Mouse (Mus musculus) heart, adult 2 months (tissue): Measurements from ENCODE around the gene Atg16l1. TPM values are rescaled to one million over a fixed set of nuclear protein-coding genes. Genes with fewer than 3 reads are reported as not detected.

Experiments used
- DNase-seq, 2 experiments: peaks; one replicate each; pipeline ENCODE4 v3.0.0; 2021
- H3K27ac ChIP-seq: fragments of 200-600 bp; 2 replicates; pipeline ENCODE4 v1.8.1; 2022
- H3K27me3 ChIP-seq: fragments of 200-500 bp; 2 replicates; pipeline ENCODE4 v1.6.1; 2012; ENCODE audit warnings: mild to moderate bottlenecking, low read length, inconsistent platforms, mixed read lengths; ENCODE audit not compliant: control insufficient read depth, insufficient read depth
- H3K36me3 ChIP-seq: fragments of 200-500 bp; 2 replicates; pipeline ENCODE4 v1.6.1; 2012; ENCODE audit warnings: low read length, inconsistent platforms; ENCODE audit not compliant: control insufficient read depth, insufficient read depth
- H3K4me1 ChIP-seq: fragments of 200-500 bp; 2 replicates; pipeline ENCODE4 v1.6.1; 2011; ENCODE audit warnings: low read length; ENCODE audit not compliant: control insufficient read depth, insufficient read depth
- H3K4me3 ChIP-seq: fragments of 200-600 bp; 2 replicates; pipeline ENCODE4 v1.8.1; 2022
- H3K79me2 ChIP-seq: fragments of 200-500 bp; replicated peaks from 2 replicates; pipeline ENCODE4 v1.6.1; 2012; ENCODE audit warnings: mild to moderate bottlenecking, inconsistent platforms, low read length, moderate library complexity, mixed read lengths; ENCODE audit not compliant: control insufficient read depth, insufficient read depth
- H3K9ac ChIP-seq: fragments of 200-500 bp; 2 replicates; pipeline ENCODE4 v1.6.1; 2012; ENCODE audit warnings: low read depth, mild to moderate bottlenecking, control low read depth, inconsistent platforms, low read length, mixed read lengths
- CTCF ChIP-seq: fragments of 200-600 bp; IDR thresholded peaks from 2 replicates; pipeline ENCODE4 v1.8.1; 2022; ENCODE audit warnings: antibody characterized with exemption, mild to moderate bottlenecking, moderate library complexity
- EP300 ChIP-seq: fragments of 200-500 bp; IDR thresholded peaks from 2 replicates; pipeline ENCODE4 v1.6.1; 2011; ENCODE audit warnings: low read depth, low read length, control low read depth; ENCODE audit not compliant: insufficient read depth
- POLR2A ChIP-seq: fragments of 200-500 bp; IDR thresholded peaks from 2 replicates; pipeline ENCODE4 v1.6.1; 2011; ENCODE audit warnings: mild to moderate bottlenecking, low read depth, low read length, control low read depth; ENCODE audit not compliant: insufficient read depth
- WGBS: fragments of 180-500 bp; shearing (Covaris S2); methylation state at CpG from one replicate; pipeline ENCODE4 v1.1.7; 2018; 5-methylcytosine and 5-hydroxymethylcytosine counted together
- intact Hi-C: fragments of 180-260 bp; cut with DNase I; formaldehyde crosslinking; loops from one replicate; pipeline ENCODE4 v1.15.1; 2025
- polyA plus RNA-seq: library from polyadenylated mRNA; depleted of rRNA; stranded (reverse); fragments of >200 nt; gene quantifications from 2 replicates; pipeline ENCODE4 v1.2.3, GENCODE M21; 2012
- total RNA-seq, 2 experiments: library from RNA; stranded (reverse); gene quantifications; 2 replicates each; pipeline ENCODE4 v1.2.3; 2021

Atg16l1 gene
- total and polyA plus RNA-seq, 3 experiments, result 24.6 to 29.9 (median 29.4) TPM

- Histone ChIP-seq H3K27ac (no peak overlapping the region), H3K4me3 (no peak overlapping the region), H3K27me3 (no peaks in the 10 kb centered on the region), H3K79me2 (no peaks in the 10 kb centered on the region), H3K4me1 (no peaks in the 10 kb centered on the region), H3K36me3 (peaks cover 2% of the 10 kb centered on the region), H3K9ac (no peak overlapping the region)
- TF ChIP-seq POLR2A, result no peak
- TF ChIP-seq CTCF, result no peak
- TF ChIP-seq EP300, result no peak
- 87% methylated on average over 7 of the region's 7 CpGs for WGBS
- DNase-seq, result no peak
- intact Hi-C loops, result no loop called here
Measured at GRCm38 (mm10) chr1:87774845-87775244, 19.2 kb downstream of the Atg16l1 start.

- Histone ChIP-seq H3K36me3 (no peaks in the 10 kb centered on the region; the same call in 1 of the 2 replicates), H3K4me1 (no peaks in the 10 kb centered on the region), H3K79me2 (no peaks in the 10 kb centered on the region), H3K27ac (no peak overlapping the region), H3K4me3 (no peak overlapping the region), H3K27me3 (no peaks in the 10 kb centered on the region), H3K9ac (no peak overlapping the region)
- TF ChIP-seq EP300, result no peak
- TF ChIP-seq CTCF, result no peak
- no peak for TF ChIP-seq POLR2A
- WGBS, result 90% methylated on average over 5 of the region's 5 CpGs
- no peak for DNase-seq
- intact Hi-C loops, result no loop called here
Measured at GRCm38 (mm10) chr1:87779204-87779785, 23.6 kb downstream of the Atg16l1 start.

- 41% methylated on average over 8 of the region's 8 CpGs for WGBS
- no peak for TF ChIP-seq POLR2A
- no peak for TF ChIP-seq CTCF
- TF ChIP-seq EP300, result no peak
- intact Hi-C loops, result loop anchor here (5.0 kb wide), 2 partner anchors 67 to 137 kb away; partner anchors contain the start of gene Dgkd
- Histone ChIP-seq H3K4me3 (no peak overlapping the region), H3K27me3 (no peaks in the 10 kb centered on the region), H3K79me2 (no peaks in the 10 kb centered on the region), H3K4me1 (peaks cover 3% of the 10 kb centered on the region), H3K27ac (peak overlapping the region; percentile 20), H3K9ac (no peak overlapping the region; the same call in 1 of the 2 replicates), H3K36me3 (peaks cover 10% of the 10 kb centered on the region)
- peak in 1 of 2 experiments; percentile 23 for DNase-seq
Measured at GRCm38 (mm10) chr1:87785703-87786102, 30.0 kb downstream of the Atg16l1 start.

GRCm38 (mm10) chr1:87786251-87786650, 30.6 kb downstream of the Atg16l1 start:
- no peaks in the 10 kb centered on the region for H3K27me3 ChIP-seq
- peaks cover 3% of the 10 kb centered on the region for H3K4me1 ChIP-seq
- 34% methylated on average over 7 of the region's 7 CpGs for WGBS
- no peak overlapping the region for H3K4me3 ChIP-seq
- H3K9ac ChIP-seq, result no peak overlapping the region
- peak in 1 of 2 experiments; percentile 20 for DNase-seq
- H3K79me2 ChIP-seq, result no peaks in the 10 kb centered on the region
- H3K27ac ChIP-seq, result peak overlapping the region; percentile 20; the same call in 1 of the 2 replicates
- peaks cover 10% of the 10 kb centered on the region for H3K36me3 ChIP-seq
- intact Hi-C loops, result loop anchor here (5.0 kb wide), 2 partner anchors 66 to 136 kb away; partner anchors contain the start of gene Dgkd
- TF ChIP-seq EP300 (no peak), CTCF (no peak), POLR2A (no peak)

- H3K4me3 ChIP-seq, result no peak overlapping the region
- H3K9ac ChIP-seq, result no peak overlapping the region
- TF ChIP-seq EP300, result no peak
- TF ChIP-seq POLR2A, result no peak
- no peak for DNase-seq
- peaks cover 3% of the 10 kb centered on the region for H3K4me1 ChIP-seq
- no peak overlapping the region for H3K27ac ChIP-seq
- peaks cover 10% of the 10 kb centered on the region for H3K36me3 ChIP-seq
- H3K27me3 ChIP-seq, result no peaks in the 10 kb centered on the region
- intact Hi-C loops, result loop anchor here (5.0 kb wide), 2 partner anchors 63 to 133 kb away; partner anchors contain the start of gene Dgkd
- 88% methylated on average over 8 of the region's 8 CpGs for WGBS
- H3K79me2 ChIP-seq, result no peaks in the 10 kb centered on the region
Measured at GRCm38 (mm10) chr1:87789665-87790064, 34.0 kb downstream of the Atg16l1 start.

GRCm38 (mm10) chr1:87792438-87793137, 36.9 kb downstream of the Atg16l1 start:
- no peak overlapping the region for H3K27ac ChIP-seq

More at GRCm38 (mm10) chr1:87792438-87793137, 36.9 kb downstream of the Atg16l1 start:
- Histone ChIP-seq H3K4me1 (no peaks in the 10 kb centered on the region), H3K79me2 (no peaks in the 10 kb centered on the region), H3K9ac (no peak overlapping the region), H3K36me3 (no peaks in the 10 kb centered on the region), H3K4me3 (no peak overlapping the region), H3K27me3 (no peaks in the 10 kb centered on the region)
- TF ChIP-seq CTCF (no peak), EP300 (no peak), POLR2A (no peak)
- intact Hi-C loops, result no loop called here
- no peak for DNase-seq
- 68% methylated on average over 4 of the region's 4 CpGs for WGBS
